8 mouse cellular contexts compared by ENCODE assay signal in the genomic region with DNA sequence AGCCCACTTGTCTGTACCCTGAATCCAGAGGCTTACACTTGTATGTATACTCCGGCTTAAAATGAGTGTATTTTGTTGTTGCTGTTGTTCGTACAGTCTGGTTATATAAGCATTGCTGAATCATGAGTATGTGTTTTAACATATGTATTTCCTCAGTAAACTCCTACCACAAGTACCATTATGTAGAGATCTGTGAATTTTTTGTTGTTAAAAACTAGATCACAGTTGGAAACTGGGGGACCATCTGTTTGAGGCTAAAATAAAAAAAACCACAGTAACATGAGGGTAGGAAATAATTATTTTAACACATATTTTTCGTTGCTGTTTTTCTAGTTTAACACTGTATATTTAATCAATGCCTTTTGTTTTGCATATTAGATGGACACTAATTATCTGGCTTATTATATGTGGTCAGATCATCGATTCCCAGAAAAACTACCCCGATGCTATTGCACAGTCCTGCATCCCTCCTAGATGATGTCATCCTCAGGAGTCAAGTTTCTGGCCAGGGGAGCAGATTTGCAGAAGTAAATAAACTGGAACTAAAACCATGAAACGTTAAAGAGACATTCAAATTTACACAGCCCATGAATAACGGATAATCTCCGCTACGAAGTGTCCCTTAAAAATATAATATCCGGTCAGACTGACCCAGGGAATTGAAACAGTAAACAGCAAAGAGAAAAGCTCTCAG. TPM values are rescaled to one million over a fixed set of nuclear protein-coding genes. Genes with fewer than 3 reads are reported as not detected.
DNase-seq lines count a peak whose midpoint lies in the region; ATAC-seq and TF ChIP-seq lines count a peak whose summit lies in the region.

No protein-coding gene starts in this region.

- 40% methylated on average over 10 of the region's 10 CpGs for WGBS in kidney, adult 2 months
- 43% methylated on average over 10 of the region's 10 CpGs for WGBS in embryonic facial prominence, embryonic 12.5 days
- WGBS in limb, embryonic 11.5 days: 65% methylated on average over 10 of the region's 10 CpGs
- WGBS in neural tube, embryonic 12.5 days: 63% methylated on average over 10 of the region's 10 CpGs

- H3K27me3 ChIP-seq in kidney, adult 2 months (replicated peaks; ENCODE audit: control insufficient read depth, insufficient read depth, low read length): no peaks in the 10 kb centered on the region
- no peaks in the 10 kb centered on the region for H3K27me3 ChIP-seq in embryonic facial prominence, embryonic 12.5 days
- H3K27me3 ChIP-seq in limb, embryonic 11.5 days (ENCODE audit: control insufficient read depth, insufficient read depth, low read length): no peaks in the 10 kb centered on the region
- H3K27me3 ChIP-seq in neural tube, embryonic 12.5 days (replicated peaks): no peaks in the 10 kb centered on the region

- H3K4me3 ChIP-seq in kidney, adult 2 months (ENCODE audit: insufficient read depth, low read depth, low read length): peak overlapping the region; percentile 23; the same call in 1 of the 2 replicates
- H3K4me3 ChIP-seq in embryonic facial prominence, embryonic 12.5 days: peak overlapping the region; percentile 23
- peak overlapping the region; percentile 22; the same call in 1 of the 2 replicates for H3K4me3 ChIP-seq in limb, embryonic 11.5 days (ENCODE audit: low read depth, low read length)
- no peak overlapping the region for H3K4me3 ChIP-seq in neural tube, embryonic 12.5 days

- ATAC-seq in embryonic facial prominence, embryonic 12.5 days (ENCODE audit: insufficient number of reproducible peaks, insufficient read depth, low FRiP score, low TSS enrichment): no peak; the same call in 1 of the 2 replicates
- ATAC-seq in limb, embryonic 11.5 days (ENCODE audit: insufficient number of reproducible peaks, low FRiP score, low TSS enrichment, low read depth): peak; percentile 55; the same call in 1 of the 2 replicates
- no peak for ATAC-seq in neural tube, embryonic 12.5 days (ENCODE audit: low FRiP score, low read depth)

- peak overlapping the region; percentile 32; the same call in 1 of the 2 replicates for H3K27ac ChIP-seq in kidney, adult 2 months (ENCODE audit: insufficient read depth, low read depth, low read length)
- peak overlapping the region; percentile 82 for H3K27ac ChIP-seq in embryonic facial prominence, embryonic 12.5 days
- H3K27ac ChIP-seq in limb, embryonic 11.5 days (replicated peaks; ENCODE audit: low read depth, low read length): peak overlapping the region; percentile 68
- no peak overlapping the region for H3K27ac ChIP-seq in neural tube, embryonic 12.5 days

- H3K9ac ChIP-seq in embryonic facial prominence, embryonic 12.5 days: 0 out of 2 replicates have a peak overlapping the region, but pooled peaks have one; percentile 27
- no peak overlapping the region for H3K9ac ChIP-seq in limb, embryonic 11.5 days (ENCODE audit: low read length)
- no peak overlapping the region for H3K9ac ChIP-seq in neural tube, embryonic 12.5 days

- no peak for TF ChIP-seq POLR2A in kidney, adult 2 months (IDR thresholded peaks at IDR 0.05; ENCODE audit: low read depth, low read length)

- H3K4me1 ChIP-seq in kidney, adult 2 months (ENCODE audit: control insufficient read depth, insufficient read depth, low read length): no peaks in the 10 kb centered on the region
- peaks cover 22% of the 10 kb centered on the region for H3K4me1 ChIP-seq in embryonic facial prominence, embryonic 12.5 days
- no peaks in the 10 kb centered on the region for H3K4me1 ChIP-seq in limb, embryonic 11.5 days (ENCODE audit: control insufficient read depth, insufficient read depth, low read length)
- peaks cover 6% of the 10 kb centered on the region; the same call in 1 of the 2 replicates for H3K4me1 ChIP-seq in neural tube, embryonic 12.5 days

- no peak for DNase-seq in kidney, adult 2 months
- no peak for DNase-seq in kidney, adult 18-20 months
- no peak for DNase-seq in limb, embryonic 11.5 days (ENCODE audit: low spot score)
- DNase-seq in right cerebral cortex, postnatal 14 days: no peak
- DNase-seq in frontal cortex, postnatal 25 days (ENCODE audit: low spot score in 2 of 2): no peak
- no peak for DNase-seq in adrenal gland, adult 18-20 months (ENCODE audit: low spot score in 2 of 2)

- no peaks in the 10 kb centered on the region for H3K9me3 ChIP-seq in embryonic facial prominence, embryonic 12.5 days
- H3K9me3 ChIP-seq in limb, embryonic 11.5 days (ENCODE audit: control insufficient read depth, low read length): no peaks in the 10 kb centered on the region
- H3K9me3 ChIP-seq in neural tube, embryonic 12.5 days: no peaks in the 10 kb centered on the region

- peak overlapping the region; percentile 48 for H3K4me2 ChIP-seq in embryonic facial prominence, embryonic 12.5 days (replicated peaks)
- H3K4me2 ChIP-seq in limb, embryonic 11.5 days (ENCODE audit: low read depth, severe bottlenecking): peak overlapping the region; percentile 38
- peak overlapping the region; percentile 52 for H3K4me2 ChIP-seq in neural tube, embryonic 12.5 days (replicated peaks)

- no peaks in the 10 kb centered on the region for H3K36me3 ChIP-seq in kidney, adult 2 months (ENCODE audit: control insufficient read depth, insufficient read depth, low read length)
- no peaks in the 10 kb centered on the region for H3K36me3 ChIP-seq in embryonic facial prominence, embryonic 12.5 days
- H3K36me3 ChIP-seq in limb, embryonic 11.5 days (ENCODE audit: control insufficient read depth, insufficient read depth, low read length): no peaks in the 10 kb centered on the region
- no peaks in the 10 kb centered on the region for H3K36me3 ChIP-seq in neural tube, embryonic 12.5 days

- no peak for TF ChIP-seq CTCF in kidney, adult 2 months (conservative IDR thresholded peaks at IDR 0.05; ENCODE audit: insufficient read depth, insufficient read length, low read depth, low read length)

RNA-seq across cellular contexts. Expression of gene Cep85l, which starts 18.2 kb away (rescaled TPM):
- polyA plus RNA-seq in kidney, adult 2 months (2012; rRNA removed): 1.7 and 2.3 TPM in 2 replicates
- polyA plus RNA-seq in embryonic facial prominence, embryonic 12.5 days (2016; fragmentation: Nextera tagmentation; extraction: Ambion mirVana): 7.9 and 8.3 TPM in 2 replicates
- 6.0 and 6.8 TPM in 2 replicates for polyA plus RNA-seq in limb, embryonic 11.5 days (2014; fragmentation: Nextera tagmentation; extraction: Ambion mirVana)
- polyA plus RNA-seq in neural tube, embryonic 12.5 days (2016; fragmentation: Nextera tagmentation; extraction: Ambion mirVana): 9.2 and 10.0 TPM in 2 replicates
- total RNA-seq in adrenal gland, adult 18-20 months (2021): 1 to 10 TPM; 8.2 to 8.6 TPM
